In genomic region chr1:92405131-92405530, GRCm38 (mm10) we compare ENCODE assay signal across 14 mouse cellular contexts.
DNase-seq lines count a peak whose midpoint lies in the region; ATAC-seq and TF ChIP-seq lines count a peak whose summit lies in the region.
"Had no signal": no experiment of that assay in that cellular context is flagged by ENCODE, and none has a peak within 500 bp of the region (broad histone marks: within the 10 kb centered on the region; RNA-seq: fewer than 3 reads in every experiment).

No protein-coding gene starts in this region.

- H3K4me1 ChIP-seq in heart, adult 2 months (ENCODE audit: control insufficient read depth, insufficient read depth, low read length) = no peaks in the 10 kb centered on the region
- H3K4me1 ChIP-seq in heart, embryonic 10.5 days = peaks cover 7% of the 10 kb centered on the region; the same call in 1 of the 2 replicates
- peaks cover 4% of the 10 kb centered on the region; the same call in 1 of the 2 replicates for H3K4me1 ChIP-seq in limb, embryonic 14.5 days (ENCODE audit: control insufficient read depth, insufficient read depth, low read length)
- peaks cover 12% of the 10 kb centered on the region; the same call in 1 of the 2 replicates for H3K4me1 ChIP-seq in limb, embryonic 10.5 days
- no peaks in the 10 kb centered on the region; the same call in 1 of the 2 replicates for H3K4me1 ChIP-seq in limb, embryonic 15.5 days
- H3K4me1 ChIP-seq: embryonic facial prominence, embryonic 12.5 days; forebrain, embryonic 12.5 days; heart, embryonic 12.5 days; liver, embryonic 15.5 days had no signal

- in situ Hi-C loops in Patski (cut with MboI; ENCODE audit: low pct_unique_long_range_greater_than_20kb) = no loop called here

- no peak overlapping the region for H3K9ac ChIP-seq in heart, adult 2 months (ENCODE audit: low read depth, low read length)
- H3K9ac ChIP-seq in limb, embryonic 14.5 days (ENCODE audit: low read depth, low read length, severe bottlenecking) = no peak overlapping the region
- H3K9ac ChIP-seq in limb, embryonic 15.5 days = no peak overlapping the region
- H3K9ac ChIP-seq: embryonic facial prominence, embryonic 12.5 days; forebrain, embryonic 12.5 days; heart, embryonic 12.5 days; liver, embryonic 15.5 days had no signal

- no peaks in the 10 kb centered on the region for H3K79me2 ChIP-seq in heart, adult 2 months (replicated peaks; ENCODE audit: control insufficient read depth, insufficient read depth, low read length)

- H3K27me3 ChIP-seq in heart, adult 2 months (ENCODE audit: control insufficient read depth, insufficient read depth, low read length) = no peaks in the 10 kb centered on the region
- H3K27me3 ChIP-seq in heart, embryonic 10.5 days (ENCODE audit: insufficient read depth, poor library complexity, severe bottlenecking) = no peaks in the 10 kb centered on the region
- H3K27me3 ChIP-seq in limb, embryonic 14.5 days (ENCODE audit: control insufficient read depth, insufficient read depth, low read length) = no peaks in the 10 kb centered on the region
- H3K27me3 ChIP-seq in limb, embryonic 10.5 days (ENCODE audit: low read depth, poor library complexity, severe bottlenecking) = no peaks in the 10 kb centered on the region
- no peaks in the 10 kb centered on the region for H3K27me3 ChIP-seq in Patski
- no peaks in the 10 kb centered on the region; the same call in 1 of the 2 replicates for H3K27me3 ChIP-seq in limb, embryonic 15.5 days
- H3K27me3 ChIP-seq: embryonic facial prominence, embryonic 12.5 days; heart, embryonic 12.5 days; liver, embryonic 15.5 days had no signal

- DNase-seq in heart, adult 2 months = no peak
- DNase-seq in heart, embryonic 10.5 days (ENCODE audit: low spot score) = no peak
- DNase-seq in limb, embryonic 14.5 days (ENCODE audit: low spot score) = peak; percentile 47
- DNase-seq in limb, embryonic 10.5 days (ENCODE audit: low spot score) = no peak
- DNase-seq in Patski (ENCODE audit: low read depth, low spot score) = no peak
- DNase-seq in adrenal gland, adult (ENCODE audit: inconsistent age in 2 of 2, low spot score in 1 of 2) = no peak
- DNase-seq: cerebellum, adult 9-10 months; kidney, postnatal 4 days had no signal

- no peak for TF ChIP-seq EP300 in heart, adult 2 months (IDR thresholded peaks at IDR 0.05; ENCODE audit: insufficient read depth, low read depth, low read length)

- H3K36me3 ChIP-seq in heart, adult 2 months (ENCODE audit: control insufficient read depth, insufficient read depth, low read length) = no peaks in the 10 kb centered on the region
- no peaks in the 10 kb centered on the region for H3K36me3 ChIP-seq in heart, embryonic 10.5 days
- H3K36me3 ChIP-seq in limb, embryonic 14.5 days (ENCODE audit: control insufficient read depth, insufficient read depth, low read length) = no peaks in the 10 kb centered on the region
- no peaks in the 10 kb centered on the region for H3K36me3 ChIP-seq in limb, embryonic 10.5 days
- no peaks in the 10 kb centered on the region for H3K36me3 ChIP-seq in limb, embryonic 15.5 days
- H3K36me3 ChIP-seq: embryonic facial prominence, embryonic 12.5 days; forebrain, embryonic 12.5 days; heart, embryonic 12.5 days; liver, embryonic 15.5 days had no signal

- POLR2A ChIA-PET in Patski (lab: Charles Lee) = interaction anchor here (1.1 kb wide), 1 partner anchor 18 kb away, joined by 3 read pairs; no protein-coding TSS in a partner anchor

- intact Hi-C loops in heart, adult 2 months (cut with DNase I) = no loop called here

- no peak for TF ChIP-seq POLR2A in heart, adult 2 months (IDR thresholded peaks at IDR 0.05; ENCODE audit: insufficient read depth, low read depth, low read length)
- no peak for TF ChIP-seq POLR2A in limb, embryonic 14.5 days (IDR thresholded peaks at IDR 0.05; ENCODE audit: borderline replicate concordance, extremely low read depth, insufficient read depth, insufficient read length)

- WGBS in heart, adult 2 months = 67% methylated on average over 5 of the region's 5 CpGs
- WGBS in heart, embryonic 10.5 days = 76% methylated on average over 5 of the region's 5 CpGs
- 64% methylated on average over 5 of the region's 5 CpGs for WGBS in limb, embryonic 14.5 days
- WGBS in limb, embryonic 10.5 days = 85% methylated on average over 5 of the region's 5 CpGs
- 66% methylated on average over 5 of the region's 5 CpGs for WGBS in limb, embryonic 15.5 days

- CTCF ChIA-PET in Patski (lab: Charles Lee) = interaction anchor here (0.8 to 1.0 kb wide), 2 partner anchors 15 to 16 kb away, joined by 3 read pairs; no protein-coding TSS in a partner anchor

- H3K27ac ChIP-seq in heart, adult 2 months = no peak overlapping the region
- no peak overlapping the region for H3K27ac ChIP-seq in heart, embryonic 10.5 days
- no peak overlapping the region for H3K27ac ChIP-seq in limb, embryonic 14.5 days (replicated peaks; ENCODE audit: low read depth, low read length)
- no peak overlapping the region for H3K27ac ChIP-seq in limb, embryonic 10.5 days
- no peak overlapping the region for H3K27ac ChIP-seq in limb, embryonic 15.5 days
- H3K27ac ChIP-seq: embryonic facial prominence, embryonic 12.5 days; forebrain, embryonic 12.5 days; liver, embryonic 15.5 days had no signal

- no peaks in the 10 kb centered on the region for H3K9me3 ChIP-seq in heart, embryonic 10.5 days
- no peaks in the 10 kb centered on the region for H3K9me3 ChIP-seq in limb, embryonic 14.5 days (ENCODE audit: control insufficient read depth, low read length)
- no peaks in the 10 kb centered on the region for H3K9me3 ChIP-seq in limb, embryonic 10.5 days (replicated peaks)
- no peaks in the 10 kb centered on the region for H3K9me3 ChIP-seq in limb, embryonic 15.5 days
- H3K9me3 ChIP-seq: embryonic facial prominence, embryonic 12.5 days; forebrain, embryonic 12.5 days; heart, embryonic 12.5 days; liver, embryonic 15.5 days had no signal

- ATAC-seq in limb, embryonic 14.5 days (ENCODE audit: low FRiP score, low read depth) = peak; percentile 54; the same call in 1 of the 2 replicates
- peak; percentile 34 for ATAC-seq in Patski
- peak; percentile 60 for ATAC-seq in limb, embryonic 15.5 days (ENCODE audit: insufficient number of reproducible peaks, low FRiP score, low TSS enrichment, low read depth)
- ATAC-seq: inflammation-experienced regulatory T-cells, adult 6 months had no signal

- TF ChIP-seq CTCF in heart, adult 2 months (IDR thresholded peaks at IDR 0.05) = peak; percentile 25
- no peak for TF ChIP-seq CTCF in Patski (IDR thresholded peaks at IDR 0.05)

- no peak overlapping the region for H3K4me3 ChIP-seq in heart, adult 2 months
- no peak overlapping the region for H3K4me3 ChIP-seq in heart, embryonic 10.5 days
- no peak overlapping the region for H3K4me3 ChIP-seq in limb, embryonic 14.5 days (replicated peaks; ENCODE audit: low read length)
- H3K4me3 ChIP-seq in limb, embryonic 10.5 days = no peak overlapping the region
- no peak overlapping the region for H3K4me3 ChIP-seq in limb, embryonic 15.5 days
- H3K4me3 ChIP-seq: embryonic facial prominence, embryonic 12.5 days; forebrain, embryonic 12.5 days; heart, embryonic 12.5 days; liver, embryonic 15.5 days had no signal

- H3K4me2 ChIP-seq in limb, embryonic 14.5 days (replicated peaks; ENCODE audit: low read depth, low read length, severe bottlenecking) = no peak overlapping the region
- no peak overlapping the region for H3K4me2 ChIP-seq in limb, embryonic 15.5 days
- H3K4me2 ChIP-seq: embryonic facial prominence, embryonic 12.5 days; forebrain, embryonic 12.5 days; heart, embryonic 12.5 days; liver, embryonic 15.5 days had no signal
